Mouse (Mus musculus): ENCODE results near the gene Padi2. TPM values are rescaled to one million over a fixed set of nuclear protein-coding genes. Genes with fewer than 3 reads are reported as not detected.

The Padi2 gene
- total and polyA plus RNA-seq, 3 experiments: 0.04 TPM; not detected in 2

- no peak overlapping the region for H3K4me3 ChIP-seq (replicated peaks in 1 of 3; ENCODE audit: low read depth in 2 of 3, low read length in 2 of 3, poor library complexity in 1 of 3)
- no peak for TF ChIP-seq USF2 (conservative IDR thresholded peaks at IDR 0.05; ENCODE audit: low read depth, low read length)
- no peak for TF ChIP-seq MAZ (IDR thresholded peaks at IDR 0.05; ENCODE audit: low read depth, low read length)
- TF ChIP-seq NELFE (IDR thresholded peaks at IDR 0.05; ENCODE audit: low read depth, low read length): no peak
- TF ChIP-seq USF1 (IDR thresholded peaks at IDR 0.05; ENCODE audit: low read depth, low read length): no peak
- no peak for TF ChIP-seq UBTF (IDR thresholded peaks at IDR 0.05; ENCODE audit: low read depth, low read length)
- TF ChIP-seq CTCF (conservative IDR thresholded peaks at IDR 0.05 in 1 of 2, IDR thresholded peaks at IDR 0.05 in 1 of 2; ENCODE audit: low read depth in 2 of 2, low read length in 2 of 2): no peak
- H3K9me3 ChIP-seq (replicated peaks; ENCODE audit: low read length): no peaks in the 10 kb centered on the region
- H3K9ac ChIP-seq (ENCODE audit: insufficient read depth, low read depth): no peak overlapping the region
- peaks cover 49 to 76% of the 10 kb centered on the region in 2 experiments for H3K36me3 ChIP-seq (replicated peaks in 1 of 2; ENCODE audit: control insufficient read depth in 1 of 2, insufficient read depth in 1 of 2, low read length in 1 of 2)
- dilution Hi-C loops (cut with MboI; ENCODE audit: extremely low pct_ligation_motif_present, extremely low pct_unique_long_range_greater_than_20kb, low sequenced_read_pairs) (no loop called here), in situ Hi-C loops (cut with MboI; ENCODE audit: low pct_ligation_motif_present, low pct_unique_long_range_greater_than_20kb, low sequenced_read_pairs) (no loop called here)
- DNase-seq (ENCODE audit: extremely low read depth): no peak
- peaks cover 11 to 27% of the 10 kb centered on the region in 2 experiments for H3K4me1 ChIP-seq (ENCODE audit: control insufficient read depth in 1 of 2, insufficient read depth in 2 of 2)
- H3K4me2 ChIP-seq (ENCODE audit: insufficient read depth, low read depth, poor library complexity, severe bottlenecking): no peak overlapping the region
- H3K27me3 ChIP-seq (replicated peaks): no peaks in the 10 kb centered on the region
- H3K27ac ChIP-seq (ENCODE audit: insufficient read depth, low read depth): no peak overlapping the region
- peaks cover 4% of the 10 kb centered on the region; the same call in 1 of the 2 replicates for H3K79me2 ChIP-seq (replicated peaks; ENCODE audit: control insufficient read depth, extremely low read depth, insufficient read depth, poor library complexity, severe bottlenecking)
Measured at GRCm38 (mm10) chr4:140992215-140992614, 86.1 kb downstream of the Padi2 start.

- Histone ChIP-seq H3K4me1 (ENCODE audit: control insufficient read depth in 1 of 2, insufficient read depth in 2 of 2) (peaks cover 9 to 19% of the 10 kb centered on the region in 2 experiments), H3K4me2 (ENCODE audit: insufficient read depth, low read depth, poor library complexity, severe bottlenecking) (no peak overlapping the region), H3K9ac (ENCODE audit: insufficient read depth, low read depth) (no peak overlapping the region), H3K36me3 (replicated peaks in 1 of 2; ENCODE audit: control insufficient read depth in 1 of 2, insufficient read depth in 1 of 2, low read length in 1 of 2) (peaks cover 61 to 90% of the 10 kb centered on the region in 2 experiments), H3K27me3 (replicated peaks) (no peaks in the 10 kb centered on the region), H3K9me3 (replicated peaks; ENCODE audit: low read length) (no peaks in the 10 kb centered on the region), H3K79me2 (replicated peaks; ENCODE audit: control insufficient read depth, extremely low read depth, insufficient read depth, poor library complexity, severe bottlenecking) (no peaks in the 10 kb centered on the region), H3K4me3 (replicated peaks in 1 of 3; ENCODE audit: low read depth in 2 of 3, low read length in 2 of 3, poor library complexity in 1 of 3) (no peak overlapping the region), H3K27ac (ENCODE audit: insufficient read depth, low read depth) (no peak overlapping the region)
- in situ Hi-C loops (cut with MboI; ENCODE audit: low pct_ligation_motif_present, low pct_unique_long_range_greater_than_20kb, low sequenced_read_pairs) (no loop called here), dilution Hi-C loops (cut with MboI; ENCODE audit: extremely low pct_ligation_motif_present, extremely low pct_unique_long_range_greater_than_20kb, low sequenced_read_pairs) (no loop called here)
- no peak for DNase-seq (ENCODE audit: extremely low read depth)
- TF ChIP-seq MXI1 (IDR thresholded peaks at IDR 0.05; ENCODE audit: low read depth, low read length) (no peak), NRF1 (IDR thresholded peaks at IDR 0.05; ENCODE audit: low read depth, low read length) (no peak), MAZ (IDR thresholded peaks at IDR 0.05; ENCODE audit: low read depth, low read length) (no peak), MAX (IDR thresholded peaks at IDR 0.05; ENCODE audit: low read length) (no peak), HCFC1 (IDR thresholded peaks at IDR 0.05; ENCODE audit: low read depth, low read length) (no peak), USF2 (conservative IDR thresholded peaks at IDR 0.05; ENCODE audit: low read depth, low read length) (no peak), MAFK (IDR thresholded peaks at IDR 0.05; ENCODE audit: insufficient replicate concordance, low read length) (no peak), RCOR1 (conservative IDR thresholded peaks at IDR 0.05; ENCODE audit: low read depth, low read length) (no peak), JUN (IDR thresholded peaks at IDR 0.05; ENCODE audit: insufficient read depth, low read depth, low read length) (no peak), SIN3A (IDR thresholded peaks at IDR 0.05; ENCODE audit: low read length) (no peak), UBTF (IDR thresholded peaks at IDR 0.05; ENCODE audit: low read depth, low read length) (no peak), SMC3 (IDR thresholded peaks at IDR 0.05; ENCODE audit: low read depth, low read length) (no peak), CHD1 (IDR thresholded peaks at IDR 0.05; ENCODE audit: low read depth, low read length) (no peak), RAD21 (IDR thresholded peaks at IDR 0.05; ENCODE audit: low read depth, low read length) (no peak), MEF2A (IDR thresholded peaks at IDR 0.05; ENCODE audit: borderline replicate concordance, low read depth, low read length) (no peak)
Measured at GRCm38 (mm10) chr4:140993846-140994245, 87.7 kb downstream of the Padi2 start.

All from CH12.LX (cell line).